17 mouse cellular contexts compared by ENCODE assay signal in genomic region chr11:103854294-103854693, GRCm38 (mm10).
A peak's percentile ranks its signal among the peaks of the same experiment; 100 is the strongest.
DNase-seq lines count a peak whose midpoint lies in the region; ATAC-seq lines count a peak whose summit lies in the region.
"Had no signal": no experiment of that assay in that cellular context is flagged by ENCODE, and none has a peak within 500 bp of the region (broad histone marks: within the 10 kb centered on the region; RNA-seq: fewer than 3 reads in every experiment).

No protein-coding gene starts in this region.

- no peak overlapping the region for H3K4me2 ChIP-seq in forebrain, embryonic 15.5 days (replicated peaks)
- peak overlapping the region; percentile 6; the same call in 1 of the 2 replicates for H3K4me2 ChIP-seq in forebrain, embryonic 11.5 days (ENCODE audit: low read depth, low read length, severe bottlenecking)
- peak overlapping the region; percentile 35; the same call in 1 of the 2 replicates for H3K4me2 ChIP-seq in midbrain, embryonic 11.5 days
- H3K4me2 ChIP-seq in neural tube, embryonic 15.5 days = no peak overlapping the region
- H3K4me2 ChIP-seq: embryonic facial prominence, embryonic 12.5 days; heart, embryonic 11.5 days; liver, embryonic 12.5 days had no signal

- peaks cover 40% of the 10 kb centered on the region for H3K4me1 ChIP-seq in forebrain, embryonic 10.5 days
- peaks cover 25% of the 10 kb centered on the region for H3K4me1 ChIP-seq in forebrain, embryonic 15.5 days
- peaks cover 16% of the 10 kb centered on the region; the same call in 1 of the 2 replicates for H3K4me1 ChIP-seq in forebrain, embryonic 11.5 days (replicated peaks; ENCODE audit: control insufficient read depth, insufficient read depth, low read length)
- peaks cover 27% of the 10 kb centered on the region for H3K4me1 ChIP-seq in midbrain, embryonic 11.5 days (ENCODE audit: control insufficient read depth, insufficient read depth, low read length)
- peaks cover 11% of the 10 kb centered on the region for H3K4me1 ChIP-seq in neural tube, embryonic 15.5 days

- peak overlapping the region; percentile 63; the same call in 1 of the 2 replicates for H3K27ac ChIP-seq in forebrain, embryonic 10.5 days
- no peak overlapping the region for H3K27ac ChIP-seq in forebrain, embryonic 15.5 days (replicated peaks)
- H3K27ac ChIP-seq in forebrain, embryonic 11.5 days (ENCODE audit: low read depth, low read length) = no peak overlapping the region
- peak overlapping the region; percentile 76 for H3K27ac ChIP-seq in midbrain, embryonic 11.5 days (ENCODE audit: low read depth, low read length)
- 0 out of 2 replicates have a peak overlapping the region, but pooled peaks have one; percentile 33 for H3K27ac ChIP-seq in neural tube, embryonic 15.5 days (replicated peaks)
- H3K27ac ChIP-seq: embryonic facial prominence, embryonic 12.5 days; liver, embryonic 12.5 days had no signal

- H3K4me3 ChIP-seq in forebrain, embryonic 10.5 days = no peak overlapping the region
- no peak overlapping the region for H3K4me3 ChIP-seq in forebrain, embryonic 15.5 days
- no peak overlapping the region for H3K4me3 ChIP-seq in forebrain, embryonic 11.5 days (ENCODE audit: low read depth, low read length)
- no peak overlapping the region for H3K4me3 ChIP-seq in midbrain, embryonic 11.5 days (ENCODE audit: low read depth, low read length)
- no peak overlapping the region for H3K4me3 ChIP-seq in neural tube, embryonic 15.5 days (replicated peaks)
- H3K4me3 ChIP-seq: embryonic facial prominence, embryonic 12.5 days; liver, embryonic 12.5 days had no signal

- H3K9ac ChIP-seq in forebrain, embryonic 15.5 days (replicated peaks) = no peak overlapping the region
- no peak overlapping the region for H3K9ac ChIP-seq in forebrain, embryonic 11.5 days (ENCODE audit: low read length)
- no peak overlapping the region for H3K9ac ChIP-seq in midbrain, embryonic 11.5 days (ENCODE audit: low read length)
- no peak overlapping the region for H3K9ac ChIP-seq in neural tube, embryonic 15.5 days (replicated peaks)
- H3K9ac ChIP-seq: embryonic facial prominence, embryonic 12.5 days; liver, embryonic 12.5 days had no signal

- 28% methylated on average over 9 of the region's 9 CpGs for WGBS in forebrain, embryonic 10.5 days
- 13% methylated on average over 9 of the region's 9 CpGs for WGBS in forebrain, embryonic 15.5 days
- WGBS in forebrain, embryonic 11.5 days = 15% methylated on average over 9 of the region's 9 CpGs
- 9% methylated on average over 9 of the region's 9 CpGs for WGBS in midbrain, embryonic 11.5 days
- WGBS in neural tube, embryonic 15.5 days = 20% methylated on average over 9 of the region's 9 CpGs

- peaks cover 21% of the 10 kb centered on the region for H3K36me3 ChIP-seq in forebrain, embryonic 10.5 days (replicated peaks)
- peaks cover 17% of the 10 kb centered on the region for H3K36me3 ChIP-seq in forebrain, embryonic 15.5 days
- no peaks in the 10 kb centered on the region for H3K36me3 ChIP-seq in forebrain, embryonic 11.5 days (ENCODE audit: control insufficient read depth, insufficient read depth, low read length)
- H3K36me3 ChIP-seq in midbrain, embryonic 11.5 days (ENCODE audit: control insufficient read depth, insufficient read depth, low read length) = no peaks in the 10 kb centered on the region; the same call in 1 of the 2 replicates
- peaks cover 23% of the 10 kb centered on the region for H3K36me3 ChIP-seq in neural tube, embryonic 15.5 days

- no peak for ATAC-seq in forebrain, embryonic 15.5 days (replicated peaks)
- peak; percentile 61; the same call in 1 of the 2 replicates for ATAC-seq in forebrain, embryonic 11.5 days (replicated peaks; ENCODE audit: low FRiP score)
- peak; percentile 82 for ATAC-seq in midbrain, embryonic 11.5 days (ENCODE audit: low FRiP score)
- no peak for ATAC-seq in neural tube, embryonic 15.5 days (ENCODE audit: low FRiP score)
- ATAC-seq: liver, embryonic 12.5 days; lung, postnatal 0 days had no signal

- H3K9me3 ChIP-seq in forebrain, embryonic 10.5 days = no peaks in the 10 kb centered on the region
- H3K9me3 ChIP-seq in forebrain, embryonic 15.5 days = no peaks in the 10 kb centered on the region
- no peaks in the 10 kb centered on the region for H3K9me3 ChIP-seq in forebrain, embryonic 11.5 days (ENCODE audit: control insufficient read depth, low read length)
- no peaks in the 10 kb centered on the region for H3K9me3 ChIP-seq in midbrain, embryonic 11.5 days (ENCODE audit: control insufficient read depth, low read length)
- no peaks in the 10 kb centered on the region for H3K9me3 ChIP-seq in neural tube, embryonic 15.5 days (replicated peaks)
- H3K9me3 ChIP-seq: embryonic facial prominence, embryonic 12.5 days; liver, embryonic 12.5 days had no signal

- peak; percentile 32 for DNase-seq in forebrain, embryonic 10.5 days (ENCODE audit: extremely low spot score, low spot score)
- DNase-seq in forebrain, embryonic 11.5 days (ENCODE audit: low spot score) = peak; percentile 52
- peak; percentile 93 for DNase-seq in midbrain, embryonic 11.5 days (ENCODE audit: low spot score, missing footprints)
- no peak for DNase-seq in thymus, postnatal 25 days
- no peak for DNase-seq in layer of hippocampus, adult 18-20 months (ENCODE audit: low spot score in 2 of 2)
- no peak for DNase-seq in Muller cell, postnatal 12 days (ENCODE audit: inconsistent ontology term)
- DNase-seq: cerebellum, adult 9-10 months; gastrocnemius, postnatal 10 days; heart, postnatal 4 days; left cerebral cortex, postnatal 4 days; thymus, postnatal 14 days had no signal

- peaks cover 18% of the 10 kb centered on the region; the same call in 1 of the 2 replicates for H3K27me3 ChIP-seq in forebrain, embryonic 10.5 days (ENCODE audit: poor library complexity, severe bottlenecking)
- H3K27me3 ChIP-seq in forebrain, embryonic 15.5 days = no peaks in the 10 kb centered on the region
- H3K27me3 ChIP-seq in forebrain, embryonic 11.5 days (ENCODE audit: control insufficient read depth, insufficient read depth, low read length) = no peaks in the 10 kb centered on the region
- no peaks in the 10 kb centered on the region for H3K27me3 ChIP-seq in midbrain, embryonic 11.5 days (ENCODE audit: control insufficient read depth, insufficient read depth, low read length)
- no peaks in the 10 kb centered on the region for H3K27me3 ChIP-seq in neural tube, embryonic 15.5 days (replicated peaks)
- H3K27me3 ChIP-seq: embryonic facial prominence, embryonic 12.5 days; liver, embryonic 12.5 days had no signal

Comparison
In these comparisons a context has a peak if more than half of its experiments do, and no peak if none do; other contexts are left out.
1. H3K27ac ChIP-seq: peak in forebrain, embryonic 10.5 days (single experiment), midbrain, embryonic 11.5 days (single experiment) and neural tube, embryonic 15.5 days (single experiment); none in forebrain, embryonic 15.5 days (single experiment) and forebrain, embryonic 11.5 days (single experiment).
2. ATAC-seq: peak in forebrain, embryonic 11.5 days (single experiment) and midbrain, embryonic 11.5 days (single experiment); none in forebrain, embryonic 15.5 days (single experiment) and neural tube, embryonic 15.5 days (single experiment).
3. H3K4me2 ChIP-seq: peak in forebrain, embryonic 11.5 days (single experiment) and midbrain, embryonic 11.5 days (single experiment); none in forebrain, embryonic 15.5 days (single experiment) and neural tube, embryonic 15.5 days (single experiment).
4. DNase-seq: peak in forebrain, embryonic 10.5 days (single experiment), forebrain, embryonic 11.5 days (single experiment) and midbrain, embryonic 11.5 days (single experiment); none in thymus, postnatal 25 days (single experiment), layer of hippocampus, adult 18-20 months (0 of 2) and Muller cell, postnatal 12 days (single experiment).